Mouse (Mus musculus) hematopoietic stem cell, adult 5-6 weeks (primary cell): Measurements from ENCODE around the gene Tmem131. TPM values are rescaled to one million over a fixed set of nuclear protein-coding genes. Genes with fewer than 3 reads are reported as not detected.

Source experiments
- ATAC-seq, 2 experiments: fragments of 125-278 bp in 1 of 2; replicated peaks in 1 of 2; 2 replicates each; pipeline ENCODE4 v1.8.0; 2016 to 2017; ENCODE audit warnings: inconsistent platforms in 2 of 2, mild to moderate bottlenecking in 2 of 2, moderate number of reproducible peaks in 2 of 2, low read depth in 1 of 2, moderate TSS enrichment in 1 of 2; ENCODE audit not compliant: low FRiP score in 2 of 2, poor library complexity in 2 of 2, severe bottlenecking in 2 of 2, insufficient read depth in 1 of 2, low TSS enrichment in 1 of 2
- total RNA-seq: library from RNA; stranded (forward); fragments of 172-1452, 232-1000 nt; gene quantifications from 2 replicates; pipeline ENCODE4 v1.2.3, GENCODE M21; 2017

Gene Tmem131
- total RNA-seq, 1 experiment from 2014 or later, result 19.0 TPM

DNA sequence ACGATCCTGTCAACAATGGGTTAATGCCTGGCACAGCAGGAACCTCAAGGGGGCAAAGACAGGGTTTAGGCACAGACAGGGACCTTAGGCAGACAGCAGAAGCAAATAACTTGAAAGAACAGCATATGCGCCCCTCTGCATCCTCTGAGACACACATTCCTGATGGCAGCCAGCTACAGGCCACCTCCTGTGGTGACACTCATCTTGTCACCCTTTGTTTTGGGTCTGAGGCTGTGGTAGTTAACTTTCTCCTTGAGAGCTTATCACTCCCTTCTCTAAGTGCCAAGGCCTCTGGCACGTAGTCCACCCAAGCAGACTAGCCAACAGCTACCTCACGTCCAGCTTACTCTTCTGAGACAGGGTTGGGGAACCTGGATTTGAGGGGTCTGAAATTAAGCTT lies 197.8 kb downstream of the Tmem131 start:
- no peak; a peak in 1 of 4 replicates for ATAC-seq

DNA sequence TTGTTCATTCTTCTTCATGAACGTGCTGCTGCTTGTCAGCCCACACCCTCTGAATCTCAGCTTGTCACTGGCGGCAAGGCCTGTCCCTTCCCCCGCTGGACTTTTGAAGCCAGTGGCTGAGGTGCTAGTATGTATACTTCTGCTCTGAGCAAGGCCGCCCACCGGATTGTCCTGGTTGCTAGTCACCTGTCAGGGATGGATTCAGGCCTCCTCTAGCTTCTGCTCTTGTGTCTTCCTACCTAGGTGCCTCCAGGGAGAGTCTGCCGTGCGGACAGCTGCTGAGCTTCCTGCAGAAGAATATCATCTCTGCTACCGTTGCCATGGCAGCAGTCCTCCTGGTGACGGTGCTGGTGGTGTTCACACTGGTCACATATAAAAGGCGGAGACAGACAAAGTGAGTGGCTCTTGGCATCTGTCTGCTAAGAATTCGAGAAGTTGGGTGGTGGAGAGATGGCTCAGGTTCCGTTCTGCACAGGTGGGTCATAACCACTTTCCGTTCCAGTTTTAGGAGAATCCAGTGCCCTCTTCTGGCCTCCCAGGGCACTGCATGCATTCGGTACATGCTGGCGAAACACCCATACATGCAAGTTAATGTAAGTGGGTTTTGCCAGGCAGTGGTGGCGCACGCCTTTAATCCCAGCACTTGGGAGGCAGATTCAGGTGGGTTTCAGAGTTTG lies 199.1 kb downstream of the Tmem131 start:
- peak; percentile 70 to 76 for ATAC-seq

GRCm38 (mm10) chr1:36743046-36743445 lies 200.4 kb downstream of the Tmem131 start:
- ATAC-seq, result no peak

Other genes starting within 250 kb of the Tmem131 start
- not detected in 2 replicates for gene 4933424G06Rik, start 233.5 kb downstream of the Tmem131 start, total RNA-seq
- gene Actr1b, start 229.2 kb downstream of the Tmem131 start, total RNA-seq, result 45.0 and 61.4 TPM in 2 replicates
- 0.40 and 0.94 TPM in 2 replicates for gene Zap70, start 181.9 kb downstream of the Tmem131 start, total RNA-seq
- 0.56 TPM in 1 of 2 replicates, not detected in the other for gene Vwa3b, start 82.9 kb upstream of the Tmem131 start, total RNA-seq